Comparison of ENCODE assay signal across 8 mouse cellular contexts in the genomic region with DNA sequence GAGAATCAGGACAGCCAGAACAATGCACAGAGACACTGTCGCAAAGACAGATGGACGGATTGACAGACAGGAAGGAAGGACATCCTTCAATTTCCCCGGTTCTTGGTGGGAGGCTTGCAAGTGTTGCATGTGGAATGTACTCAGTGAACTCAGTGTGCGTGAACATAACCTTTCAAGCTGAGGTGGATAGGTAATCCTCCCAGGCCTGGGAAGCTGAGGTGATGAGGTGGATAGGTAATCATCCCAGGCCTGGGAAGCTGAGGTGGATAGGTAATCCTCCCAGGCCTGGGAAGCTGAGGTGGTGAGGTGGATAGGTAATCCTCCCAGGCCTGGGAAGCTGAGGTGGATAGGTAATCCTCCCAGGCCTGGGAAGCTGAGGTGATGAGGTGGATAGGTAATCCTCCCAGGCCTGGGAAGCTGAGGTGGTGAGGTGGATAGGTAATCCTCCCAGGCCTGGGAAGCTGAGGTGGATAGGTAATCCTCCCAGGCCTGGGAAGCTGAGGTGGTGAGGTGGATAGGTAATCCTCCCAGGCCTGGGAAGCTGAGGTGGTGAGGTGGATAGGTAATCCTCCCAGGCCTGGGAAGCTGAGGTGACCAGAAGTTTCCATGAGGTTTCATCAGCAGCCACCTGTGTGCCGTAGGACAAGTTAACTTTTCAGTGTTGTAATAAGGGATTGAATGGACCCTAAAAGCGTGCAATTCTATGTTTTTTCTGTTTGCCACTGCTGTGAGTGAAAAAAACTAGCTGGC.
DNase-seq lines count a peak whose midpoint lies in the region; ATAC-seq and TF ChIP-seq lines count a peak whose summit lies in the region.
"Not testable (repeated sequence)": the region's sequence is repeated elsewhere in the genome, so short reads cannot be mapped to it uniquely, and the experiment has no call there.

No protein-coding gene starts in this region.

- H3K9ac ChIP-seq in forebrain, embryonic 13.5 days = peak overlapping the region; percentile 34; the same call in 1 of the 2 replicates
- H3K9ac ChIP-seq in heart, embryonic 12.5 days = peak overlapping the region; percentile 54; the same call in 1 of the 2 replicates

- H3K36me3 ChIP-seq in forebrain, embryonic 13.5 days (ENCODE audit: poor library complexity, severe bottlenecking); heart, embryonic 12.5 days; hindbrain, embryonic 10.5 days; limb, embryonic 10.5 days; thymus, adult 2 months (ENCODE audit: control insufficient read depth, insufficient read depth, low read length): not testable (repeated sequence)

- 0 out of 2 replicates have a peak overlapping the region, but pooled peaks have one; percentile 19 for H3K27ac ChIP-seq in forebrain, embryonic 13.5 days
- peak overlapping the region; percentile 83 for H3K27ac ChIP-seq in heart, embryonic 12.5 days (ENCODE audit: poor library complexity, severe bottlenecking)
- peak overlapping the region; percentile 29; the same call in 1 of the 2 replicates for H3K27ac ChIP-seq in hindbrain, embryonic 10.5 days
- 0 out of 2 replicates have a peak overlapping the region, but pooled peaks have one; percentile 46 for H3K27ac ChIP-seq in limb, embryonic 10.5 days
- peak overlapping the region; percentile 52 for H3K27ac ChIP-seq in thymus, adult 2 months (ENCODE audit: control insufficient read depth, insufficient read depth, low read length)

- not testable (repeated sequence) for ATAC-seq in forebrain, embryonic 13.5 days; heart, embryonic 12.5 days (ENCODE audit: insufficient number of reproducible peaks, low FRiP score)

- DNase-seq in ZHBTc4 (ENCODE audit: low read depth, low spot score) = peak; percentile 60
- not testable (repeated sequence) for DNase-seq in hindbrain, embryonic 10.5 days (ENCODE audit: low spot score); limb, embryonic 10.5 days (ENCODE audit: low spot score); thymus, adult 2 months
- DNase-seq in kidney, adult 9 months = peak; percentile 41
- DNase-seq in naive thymus-derived CD4-positive, alpha-beta T cell, adult 2 months (ENCODE audit: low read depth) = peak; percentile 30

- not testable (repeated sequence) for H3K4me3 ChIP-seq in forebrain, embryonic 13.5 days; heart, embryonic 12.5 days; hindbrain, embryonic 10.5 days; limb, embryonic 10.5 days; thymus, adult 2 months (ENCODE audit: control insufficient read depth, insufficient read depth, low read length)

- 91% methylated on average over 6 of the region's 6 CpGs for WGBS in forebrain, embryonic 13.5 days
- 69% methylated on average over 6 of the region's 6 CpGs for WGBS in heart, embryonic 12.5 days
- 78% methylated on average over 6 of the region's 6 CpGs for WGBS in hindbrain, embryonic 10.5 days
- WGBS in limb, embryonic 10.5 days = 83% methylated on average over 6 of the region's 6 CpGs
- WGBS in thymus, adult 2 months = 65% methylated on average over 6 of the region's 6 CpGs

- not testable (repeated sequence) for H3K4me2 ChIP-seq in forebrain, embryonic 13.5 days; heart, embryonic 12.5 days

- H3K9me3 ChIP-seq in forebrain, embryonic 13.5 days (replicated peaks); heart, embryonic 12.5 days (replicated peaks); hindbrain, embryonic 10.5 days; limb, embryonic 10.5 days (replicated peaks): not testable (repeated sequence)

- not testable (repeated sequence) for H3K27me3 ChIP-seq in forebrain, embryonic 13.5 days; heart, embryonic 12.5 days (replicated peaks); hindbrain, embryonic 10.5 days (ENCODE audit: insufficient read depth, poor library complexity, severe bottlenecking); limb, embryonic 10.5 days (ENCODE audit: low read depth, poor library complexity, severe bottlenecking); thymus, adult 2 months (ENCODE audit: control insufficient read depth, insufficient read depth, low read length)

- not testable (repeated sequence) for H3K4me1 ChIP-seq in forebrain, embryonic 13.5 days
- H3K4me1 ChIP-seq in heart, embryonic 12.5 days (replicated peaks) = peaks cover 85% of the 10 kb centered on the region
- peaks cover 27% of the 10 kb centered on the region for H3K4me1 ChIP-seq in hindbrain, embryonic 10.5 days (replicated peaks)
- H3K4me1 ChIP-seq in limb, embryonic 10.5 days = peaks cover 32% of the 10 kb centered on the region
- peaks cover 42% of the 10 kb centered on the region for H3K4me1 ChIP-seq in thymus, adult 2 months (replicated peaks; ENCODE audit: control insufficient read depth, insufficient read depth, low read length)

- not testable (repeated sequence) for TF ChIP-seq CTCF in thymus, adult 2 months (IDR thresholded peaks at IDR 0.05; ENCODE audit: borderline replicate concordance, control insufficient read depth, extremely low read depth, insufficient read depth, low read length, poor library complexity)

- not testable (repeated sequence) for TF ChIP-seq POLR2A in thymus, adult 2 months (IDR thresholded peaks at IDR 0.05; ENCODE audit: control insufficient read depth, extremely low read depth, insufficient read depth, low read length, poor library complexity)

Comparison
In these comparisons a context has a peak if more than half of its experiments do, and no peak if none do; other contexts are left out.
1. H3K27ac ChIP-seq: peak in every context shown above with its lines; median percentile 83 in heart, embryonic 12.5 days; 52 in thymus, adult 2 months; 46 in limb, embryonic 10.5 days; 29 in hindbrain, embryonic 10.5 days; 19 in forebrain, embryonic 13.5 days.